Mouse (Mus musculus) left cerebral cortex, adult 2 months (tissue): ENCODE measurements around the gene Elovl6. TPM values are rescaled to one million over a fixed set of nuclear protein-coding genes. Genes with fewer than 3 reads are reported as not detected.
A peak's percentile ranks its signal among the peaks of the same experiment; 100 is the strongest.

Experiments used
- DNase-seq, 2 experiments: peaks; one replicate each; pipeline ENCODE4 v3.0.0; 2021 to 2022; ENCODE audit warnings: low spot score in 2 of 2, mixed read lengths in 1 of 2; ENCODE audit errors: extremely low spot score in 1 of 2
- H3K27ac ChIP-seq: fragments of 200-600 bp; 2 replicates; pipeline ENCODE4 v1.8.1; 2022
- H3K4me3 ChIP-seq: fragments of 200-600 bp; 2 replicates; pipeline ENCODE4 v1.8.1; 2022
- CTCF ChIP-seq: fragments of 200-600 bp; IDR thresholded peaks from 2 replicates; pipeline ENCODE4 v1.8.1; 2022; ENCODE audit warnings: antibody characterized with exemption, mild to moderate bottlenecking, moderate library complexity
- intact Hi-C: fragments of 180-260 bp; cut with DNase I; formaldehyde crosslinking; loops from one replicate; pipeline ENCODE4 v1.15.1; 2025
- long read RNA-seq, 2 experiments: library from polyadenylated mRNA; stranded (forward); transcript quantifications; one replicate each; pipeline ENCODE4 v2.0.0; 2021; ENCODE audit warnings: borderline mapping rate in 2 of 2
- total RNA-seq, 2 experiments: library from RNA; stranded (reverse); gene quantifications; 2 replicates each; pipeline ENCODE4 v1.2.3; 2021

The Elovl6 gene
- 10 to 100 TPM; 27.5 to 29.3 TPM for total RNA-seq
- long read RNA-seq, experiment 1, full-length matches to known transcripts: 16 of 21 reads
- long read RNA-seq, experiment 1, partial matches to known transcripts: 1 of 21 reads
- long read RNA-seq, experiment 1, other reads (novel, unspliced or antisense): 4 of 21 reads
- long read RNA-seq, experiment 2, full-length matches to known transcripts: 14 of 17 reads
- long read RNA-seq, experiment 2, partial matches to known transcripts: 1 of 17 reads
- long read RNA-seq, experiment 2, other reads (novel, unspliced or antisense): 2 of 17 reads

GRCm38 (mm10) chr3:129532180-129532864, at the start of gene Elovl6:
Elovl6 (plus strand) TSS chr3:129532355.
- intact Hi-C loops: loop anchor here (2.0 kb wide), 2 partner anchors 148 to 228 kb away; no protein-coding TSS in a partner anchor
- no peak for TF ChIP-seq CTCF
- Histone ChIP-seq H3K27ac (peak within 1 kb of the TSS; percentile 94), H3K4me3 (peak within 1 kb of the TSS; percentile 92)
- peak; percentile 81 for DNase-seq

GRCm38 (mm10) chr3:129488774-129489173, 43.4 kb upstream of the Elovl6 start:
- TF ChIP-seq CTCF: no peak
- intact Hi-C loops: no loop called here

GRCm38 (mm10) chr3:129494123-129494522, 38.0 kb upstream of the Elovl6 start:
- DNase-seq: no peak
- no peak overlapping the region for H3K4me3 ChIP-seq
- no peak overlapping the region for H3K27ac ChIP-seq
- no peak for TF ChIP-seq CTCF
- intact Hi-C loops: no loop called here

More at GRCm38 (mm10) chr3:129488774-129489173, 43.4 kb upstream of the Elovl6 start:
- no peak overlapping the region for H3K4me3 ChIP-seq
- no peak overlapping the region for H3K27ac ChIP-seq
- DNase-seq: no peak

- intact Hi-C loops: no loop called here
- TF ChIP-seq CTCF: no peak
- Histone ChIP-seq H3K27ac (no peak overlapping the region), H3K4me3 (no peak overlapping the region)
- DNase-seq: no peak
Measured at GRCm38 (mm10) chr3:129494731-129495130, 37.4 kb upstream of the Elovl6 start.

- intact Hi-C loops: no loop called here
- no peak for DNase-seq
- TF ChIP-seq CTCF: no peak
Measured at GRCm38 (mm10) chr3:129503781-129504180, 28.4 kb upstream of the Elovl6 start.

GRCm38 (mm10) chr3:129504928-129505327, 27.2 kb upstream of the Elovl6 start:
- intact Hi-C loops: no loop called here
- no peak overlapping the region for H3K4me3 ChIP-seq
- no peak for TF ChIP-seq CTCF
- DNase-seq: no peak
- H3K27ac ChIP-seq: no peak overlapping the region

More at GRCm38 (mm10) chr3:129503781-129504180, 28.4 kb upstream of the Elovl6 start:
- Histone ChIP-seq H3K4me3 (no peak overlapping the region), H3K27ac (no peak overlapping the region)

- intact Hi-C loops: no loop called here
- H3K4me3 ChIP-seq: no peak overlapping the region
- no peak for DNase-seq
- TF ChIP-seq CTCF: no peak
- H3K27ac ChIP-seq: no peak overlapping the region
Measured at GRCm38 (mm10) chr3:129507736-129508135, 24.4 kb upstream of the Elovl6 start.

- H3K4me3 ChIP-seq: no peak overlapping the region
- intact Hi-C loops: no loop called here
- no peak for DNase-seq
- no peak for TF ChIP-seq CTCF
- H3K27ac ChIP-seq: no peak overlapping the region
Measured at GRCm38 (mm10) chr3:129508571-129508970, 23.6 kb upstream of the Elovl6 start.

GRCm38 (mm10) chr3:129509725-129510124, 22.4 kb upstream of the Elovl6 start:
- Histone ChIP-seq H3K4me3 (no peak overlapping the region), H3K27ac (no peak overlapping the region)
- no peak for TF ChIP-seq CTCF
- no peak for DNase-seq
- intact Hi-C loops: no loop called here

GRCm38 (mm10) chr3:129515863-129516436, 16.2 kb upstream of the Elovl6 start:
- DNase-seq: no peak
- no peak overlapping the region for H3K4me3 ChIP-seq
- H3K27ac ChIP-seq: no peak overlapping the region
- no peak for TF ChIP-seq CTCF
- intact Hi-C loops: no loop called here

GRCm38 (mm10) chr3:129520499-129520898, 11.7 kb upstream of the Elovl6 start:
- no peak overlapping the region for H3K4me3 ChIP-seq
- TF ChIP-seq CTCF: peak; percentile 37
- H3K27ac ChIP-seq: no peak overlapping the region
- no peak for DNase-seq
- intact Hi-C loops: loop anchor here (2.0 kb wide), 1 partner anchor 166 kb away; no protein-coding TSS in a partner anchor

- intact Hi-C loops: no loop called here
- Histone ChIP-seq H3K27ac (no peak overlapping the region), H3K4me3 (no peak overlapping the region)
- no peak for DNase-seq
- no peak for TF ChIP-seq CTCF
Measured at GRCm38 (mm10) chr3:129523456-129524143, 8.6 kb upstream of the Elovl6 start.
